Mouse (Mus musculus): ENCODE data around the gene Tpgs1.
A peak's percentile ranks its signal among the peaks of the same experiment; 100 is the strongest.
"Not testable (repeated sequence)": the region's sequence is repeated elsewhere in the genome, so short reads cannot be mapped to it uniquely, and the experiment has no call there.

Tpgs1 gene

DNA sequence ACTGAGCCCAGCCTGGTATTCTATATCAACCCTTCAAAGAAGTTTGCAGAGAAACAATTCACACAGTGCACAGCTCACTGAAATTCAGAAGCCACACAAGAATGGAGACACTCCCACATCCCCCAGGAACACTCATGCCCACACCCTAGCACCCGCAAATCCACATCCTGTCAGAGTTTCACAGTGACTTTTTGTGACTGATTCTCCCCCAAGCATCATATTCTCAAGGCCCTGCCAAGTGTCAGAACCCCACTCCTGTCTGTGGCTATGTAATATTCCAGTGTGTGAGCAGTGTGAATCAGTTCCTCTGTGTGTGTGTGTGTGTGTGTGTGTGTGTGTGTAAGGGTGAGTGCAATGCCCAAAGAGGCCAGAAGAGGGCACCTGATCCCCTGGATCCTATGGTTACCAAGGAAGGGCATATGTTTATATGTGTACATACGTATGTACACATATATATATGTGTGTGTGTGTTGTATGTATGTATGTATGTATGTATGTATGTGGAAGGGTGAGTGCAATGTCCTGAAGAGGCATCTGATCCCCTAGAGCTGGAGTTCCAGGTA lies 22.9 kb downstream of the Tpgs1 start:
- DNase-seq (ENCODE audit: low spot score in 2 of 2): no peak

DNA sequence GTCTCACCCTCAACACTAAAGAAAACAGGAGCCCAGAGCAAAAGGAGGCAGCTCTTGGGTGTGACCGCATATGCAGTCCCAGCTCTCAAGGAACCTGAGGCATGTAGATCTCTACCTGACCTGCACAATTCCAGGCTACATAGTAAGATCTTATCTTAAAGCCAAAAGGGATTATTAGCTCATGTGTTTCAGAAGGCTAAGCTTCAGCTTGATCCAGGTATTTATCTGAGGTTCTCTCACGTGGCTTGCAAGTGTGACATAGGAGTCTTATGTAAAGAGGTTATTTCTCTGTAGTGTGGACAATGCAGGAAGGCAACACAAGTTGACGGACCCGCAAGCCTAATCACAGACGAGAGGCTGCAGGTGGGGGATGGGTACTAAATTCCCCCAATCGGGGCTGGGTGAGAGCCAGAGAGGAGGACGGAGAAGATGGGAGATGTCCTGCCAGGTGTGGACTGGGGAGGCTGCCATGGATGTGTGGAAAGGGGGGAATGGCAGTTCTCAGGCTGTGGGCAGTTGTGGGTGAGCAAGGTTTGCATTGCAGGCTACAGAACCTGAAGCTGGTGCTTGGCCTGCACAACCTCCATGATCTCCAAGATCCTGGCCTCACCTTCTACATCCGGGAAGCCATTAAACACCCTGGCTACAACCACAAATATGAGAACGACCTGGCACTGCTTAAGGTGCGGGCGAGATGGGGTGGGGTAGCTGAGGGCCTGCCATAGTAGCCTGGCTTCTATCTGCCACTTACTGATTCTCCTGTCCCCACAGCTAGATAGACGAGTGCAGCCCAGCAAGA lies 24.6 kb downstream of the Tpgs1 start:
- DNase-seq (ENCODE audit: low spot score in 2 of 2): no peak

DNA sequence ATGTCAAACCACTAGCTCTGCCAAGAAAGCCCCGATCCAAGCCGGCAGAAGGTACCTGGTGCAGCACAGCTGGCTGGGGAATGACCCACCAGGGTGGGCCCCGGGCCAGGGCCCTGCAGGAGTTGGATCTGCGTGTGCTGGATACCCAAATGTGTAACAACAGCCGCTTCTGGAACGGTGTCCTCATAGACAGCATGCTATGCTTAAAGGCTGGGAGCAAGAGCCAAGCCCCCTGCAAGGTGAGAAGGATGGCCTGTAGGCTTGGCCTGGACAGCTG lies 25.1 kb downstream of the Tpgs1 start:
- no peak for DNase-seq (ENCODE audit: low spot score in 2 of 2)

DNA sequence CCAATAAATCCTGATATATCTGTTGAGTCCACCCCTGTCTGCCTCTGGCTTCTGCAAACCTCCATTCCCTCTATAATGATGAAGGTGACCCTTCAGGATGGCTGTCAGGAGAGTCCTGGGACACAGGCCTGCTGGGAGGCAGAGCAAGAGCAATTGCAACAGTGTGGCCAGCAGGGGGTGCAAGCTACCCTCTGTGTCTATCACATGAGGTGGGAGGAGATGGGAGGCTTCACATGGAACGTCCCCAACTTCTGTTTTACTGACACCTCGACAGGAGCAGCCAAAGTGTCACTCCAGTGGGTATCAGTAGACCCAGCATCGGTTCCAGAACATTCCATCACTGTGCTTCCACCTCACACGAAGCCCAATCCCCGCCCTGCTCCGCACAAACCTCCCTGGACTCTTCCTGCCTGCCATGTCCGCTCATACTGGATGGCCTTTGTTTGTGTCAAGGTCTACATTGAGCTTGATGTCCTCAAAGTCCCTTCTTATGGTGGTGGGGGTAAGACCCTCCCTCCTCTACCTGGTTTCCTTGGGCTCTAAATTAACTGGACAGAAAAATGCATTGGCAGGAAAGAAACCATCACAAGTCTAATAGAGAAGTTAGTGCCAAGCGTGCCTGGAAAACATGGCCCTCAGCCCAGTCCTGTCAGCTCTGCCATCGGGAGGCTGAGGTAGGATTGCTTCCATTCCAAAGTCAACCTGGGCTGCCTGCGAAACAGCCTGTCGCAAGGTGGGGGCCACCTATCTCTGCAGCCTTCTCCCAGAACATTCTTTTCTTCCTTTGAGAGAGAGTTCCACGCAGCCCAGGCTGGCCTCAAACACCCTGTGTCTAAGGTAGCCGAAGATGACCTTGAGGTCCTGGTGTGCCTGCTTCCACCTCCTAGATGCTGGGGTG lies 26.3 kb downstream of the Tpgs1 start:
- DNase-seq (ENCODE audit: low spot score in 2 of 2): peak in 1 of 2 experiments; percentile 48

DNA sequence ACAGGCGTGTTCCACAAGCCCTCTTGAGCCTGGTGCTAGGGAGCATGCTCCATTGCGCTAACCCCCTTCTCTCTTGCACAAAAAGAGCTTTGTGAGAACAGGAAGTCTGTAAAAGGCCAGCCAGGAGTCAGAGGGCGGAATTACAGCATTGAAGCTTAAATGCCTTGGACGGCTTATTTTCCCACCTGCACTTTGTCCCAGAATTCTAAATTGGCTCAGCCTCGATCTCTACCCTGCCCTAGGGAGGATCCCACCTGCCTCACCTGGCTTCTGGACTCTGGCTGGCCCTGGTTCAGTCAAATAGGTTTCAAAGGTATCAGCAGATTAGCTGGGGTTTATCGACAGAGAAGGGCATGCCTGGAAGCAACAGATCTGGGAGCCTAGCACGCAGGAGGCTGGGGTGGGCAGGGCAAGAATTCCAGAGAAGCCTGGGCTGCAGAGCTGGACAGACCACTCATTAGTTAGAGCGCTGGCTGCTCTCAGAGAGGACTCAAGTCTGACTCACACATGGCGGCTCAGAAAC lies 27.0 kb downstream of the Tpgs1 start:
- no peak for DNase-seq (ENCODE audit: low spot score in 2 of 2)

DNA sequence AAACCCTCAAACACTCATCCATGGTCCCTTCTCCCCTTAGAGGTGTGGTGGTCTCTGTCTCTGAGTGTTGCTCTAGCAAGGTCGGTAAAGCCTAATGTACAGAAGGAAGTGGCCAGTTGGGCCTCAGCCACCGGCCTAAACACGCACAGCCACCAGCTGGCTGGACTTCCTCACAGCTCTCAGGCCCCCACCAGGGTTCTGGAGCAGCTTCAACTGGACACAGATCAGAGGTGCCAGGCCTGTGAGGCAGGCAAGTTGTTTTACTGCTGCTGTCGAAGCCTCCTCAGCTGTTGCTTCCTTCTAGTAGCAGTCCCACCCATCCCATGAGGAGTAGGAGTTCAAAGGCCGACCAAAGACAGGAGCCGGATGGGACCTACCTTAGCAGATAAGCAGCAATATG lies 28.7 kb downstream of the Tpgs1 start:
- no peak for DNase-seq (ENCODE audit: low spot score in 2 of 2)

DNA sequence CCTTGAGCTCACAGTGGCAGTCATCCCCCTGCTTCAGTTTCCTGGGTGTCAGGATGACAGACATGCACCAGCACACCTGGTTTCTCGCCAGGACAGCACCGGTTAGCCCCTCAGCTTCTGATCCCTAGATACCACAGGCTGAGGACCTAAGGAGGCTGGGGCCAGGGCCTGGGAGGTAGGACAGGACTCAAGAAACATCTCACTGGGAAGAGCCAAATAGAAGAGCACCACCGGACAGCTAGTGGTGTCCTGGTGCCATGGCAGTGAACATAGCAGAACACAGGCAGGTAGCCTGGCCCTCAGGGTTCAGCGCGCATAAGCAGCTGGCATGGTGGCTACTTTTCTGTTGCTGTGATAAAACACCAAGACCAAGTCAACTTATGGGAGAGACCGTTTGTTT lies 29.3 kb downstream of the Tpgs1 start:
- DNase-seq (ENCODE audit: low spot score in 2 of 2): no peak

DNA sequence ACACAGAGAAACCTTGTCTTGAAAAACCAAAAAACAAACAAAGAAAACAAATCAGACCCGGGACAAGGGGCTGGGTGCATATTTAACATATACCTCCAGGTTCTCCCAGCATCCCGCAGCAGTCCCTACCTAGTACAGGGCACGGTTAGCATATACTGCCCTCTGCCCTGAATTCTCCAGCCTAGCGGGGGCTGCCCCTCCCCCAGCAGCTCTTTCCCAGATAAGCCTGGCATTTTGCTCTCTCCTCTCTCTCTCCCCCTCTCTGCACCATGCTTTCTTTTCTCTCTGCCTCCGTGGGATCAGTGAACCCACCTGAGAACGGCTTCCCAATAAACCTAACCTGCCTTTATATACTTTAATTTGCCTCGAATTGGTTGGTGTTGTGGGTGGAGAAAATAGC lies 31.5 kb downstream of the Tpgs1 start:
- DNase-seq (ENCODE audit: low spot score in 2 of 2): no peak

DNA sequence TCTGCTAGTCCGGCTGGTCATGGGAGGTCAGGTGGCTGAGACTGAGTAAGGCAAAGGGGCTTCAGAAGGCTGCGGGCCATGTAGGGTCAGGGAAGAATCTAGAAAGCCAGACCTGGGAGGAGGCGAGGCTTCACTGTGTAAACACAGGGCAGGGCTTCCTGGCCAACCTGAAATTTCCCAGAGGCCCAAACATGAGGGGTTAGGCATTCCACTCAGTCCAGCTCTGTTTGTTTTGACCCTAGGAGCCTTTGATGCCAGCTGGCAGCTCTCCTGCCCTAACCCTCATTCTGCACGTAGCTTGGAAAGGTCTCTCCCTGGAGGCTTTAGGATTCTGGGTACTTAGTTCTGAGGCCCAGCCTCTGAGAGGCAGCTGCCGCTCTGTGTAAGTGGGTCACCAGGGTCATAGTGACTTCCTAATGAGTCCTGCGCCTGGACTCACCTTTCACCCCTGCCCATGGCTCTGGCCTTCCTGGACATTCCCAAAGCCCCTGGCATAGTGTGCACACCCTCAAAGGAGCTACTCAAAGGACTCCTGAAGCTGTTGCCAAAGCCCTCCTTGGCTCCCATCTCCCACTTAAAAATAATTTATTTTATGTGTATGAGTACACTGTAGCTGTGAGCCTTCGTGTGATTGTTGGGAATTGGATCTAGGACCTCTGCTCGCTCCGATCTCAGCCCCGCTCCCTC lies 32.4 kb downstream of the Tpgs1 start:
- no peak for DNase-seq (ENCODE audit: low spot score in 2 of 2)

DNA sequence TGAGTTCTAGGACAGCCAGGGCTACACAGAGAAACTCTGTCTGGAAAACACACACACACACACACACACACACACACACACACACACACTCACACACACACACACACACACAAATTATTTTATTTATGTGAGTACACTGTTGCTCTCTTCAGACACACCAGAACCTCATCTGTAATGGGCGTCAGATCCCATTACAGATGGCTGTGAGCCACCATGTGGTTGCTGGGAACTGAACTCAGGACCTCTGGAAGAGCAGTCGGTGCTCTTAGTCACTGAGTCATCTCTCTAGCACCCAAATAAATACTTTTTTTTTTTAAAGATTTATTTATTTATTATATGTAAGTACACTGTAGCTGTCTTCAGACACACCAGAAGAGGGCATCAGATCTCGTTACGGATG lies 33.8 kb downstream of the Tpgs1 start:
- DNase-seq (ENCODE audit: low spot score in 2 of 2): not testable (repeated sequence)

DNA sequence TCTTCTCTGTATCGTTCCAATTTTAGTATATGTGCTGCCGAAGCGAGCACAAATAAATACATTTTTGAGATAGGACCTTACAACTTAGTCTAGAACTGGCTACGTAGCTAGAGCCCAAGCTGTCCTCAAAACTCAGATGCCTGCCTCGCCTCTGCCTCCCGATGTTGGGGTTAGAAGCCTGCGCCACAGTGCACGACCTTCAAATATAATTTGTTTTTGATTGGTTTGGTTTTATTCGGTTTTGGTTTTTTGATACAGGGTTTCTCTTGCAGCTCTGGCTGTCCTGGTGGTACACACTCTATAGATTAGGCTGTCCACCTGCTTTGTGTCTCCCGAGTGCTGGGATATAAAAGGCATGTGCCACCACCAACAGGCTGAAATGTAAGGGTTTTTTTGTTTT lies 34.4 kb downstream of the Tpgs1 start:
- no peak for DNase-seq (ENCODE audit: low spot score in 2 of 2)

DNA sequence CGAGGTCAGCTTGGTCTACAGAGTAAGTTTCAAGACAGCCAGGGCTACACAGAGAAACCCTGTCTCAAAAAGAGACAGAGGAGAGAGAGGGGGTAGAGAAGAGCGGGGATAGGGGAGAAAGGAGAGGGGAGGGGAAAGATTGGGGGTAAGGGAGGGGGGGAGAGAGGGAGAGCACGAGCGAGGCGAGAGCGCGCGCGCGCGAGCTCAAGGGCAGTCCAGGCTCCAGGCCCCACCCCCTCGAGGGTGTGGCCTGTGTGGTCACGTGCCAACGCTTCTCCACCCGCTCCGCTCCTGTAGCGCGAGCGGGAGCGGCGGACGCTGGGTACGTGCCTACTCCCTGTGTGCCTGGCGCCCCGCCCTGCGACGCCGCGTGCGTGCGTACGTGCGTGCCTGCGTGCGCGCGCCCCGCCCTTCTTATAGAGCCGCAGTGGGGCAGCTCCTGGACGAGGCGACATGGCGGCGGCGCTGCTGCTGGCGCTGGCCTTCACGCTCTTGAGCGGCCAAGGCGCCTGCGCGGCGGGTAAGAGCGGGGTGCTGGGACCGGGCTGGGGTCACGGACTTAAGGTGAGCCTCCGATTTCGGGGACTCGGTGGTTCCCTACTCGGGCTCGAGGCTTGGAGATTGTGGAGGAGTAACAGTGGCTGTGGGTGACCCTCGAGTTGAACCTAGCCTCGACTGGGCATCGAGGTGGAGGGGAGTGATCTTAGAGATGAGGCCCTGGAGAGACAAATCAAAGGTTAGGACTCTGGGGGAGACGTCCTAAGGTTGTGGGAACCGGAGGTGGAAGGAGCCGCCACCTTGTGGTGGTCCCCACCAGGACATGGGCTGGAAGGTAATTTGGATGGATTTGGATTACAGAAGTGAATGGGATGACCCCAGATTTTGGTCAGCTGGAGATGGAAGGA lies 35.1 kb downstream of the Tpgs1 start, which contains the start of gene Bsg:
TSS of gene Bsg (plus strand) at position 427 of the 905 bp plus-strand sequence.
- peak; percentile 98 for DNase-seq (ENCODE audit: low spot score in 2 of 2)

DNA sequence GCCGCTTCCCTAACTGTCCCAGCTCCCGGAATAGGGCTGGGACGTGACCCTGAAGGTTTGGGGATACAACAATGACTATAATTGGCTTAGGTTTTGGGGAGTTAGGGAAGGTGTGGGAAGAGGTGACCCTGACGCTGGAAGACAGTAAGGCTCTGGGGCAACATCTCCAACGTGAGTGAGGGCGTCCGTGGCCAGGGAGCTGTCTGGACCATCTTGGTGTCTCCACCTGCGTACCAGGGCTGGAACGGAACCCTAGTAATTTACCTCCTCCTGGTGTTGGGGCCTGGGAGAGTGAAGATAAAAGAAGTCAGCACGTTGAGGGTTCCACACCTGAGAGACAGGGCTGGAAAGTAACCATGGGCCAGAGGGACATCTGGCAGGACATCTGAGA lies 35.8 kb downstream of the Tpgs1 start:
- no peak for DNase-seq (ENCODE audit: low spot score in 2 of 2)

DNA sequence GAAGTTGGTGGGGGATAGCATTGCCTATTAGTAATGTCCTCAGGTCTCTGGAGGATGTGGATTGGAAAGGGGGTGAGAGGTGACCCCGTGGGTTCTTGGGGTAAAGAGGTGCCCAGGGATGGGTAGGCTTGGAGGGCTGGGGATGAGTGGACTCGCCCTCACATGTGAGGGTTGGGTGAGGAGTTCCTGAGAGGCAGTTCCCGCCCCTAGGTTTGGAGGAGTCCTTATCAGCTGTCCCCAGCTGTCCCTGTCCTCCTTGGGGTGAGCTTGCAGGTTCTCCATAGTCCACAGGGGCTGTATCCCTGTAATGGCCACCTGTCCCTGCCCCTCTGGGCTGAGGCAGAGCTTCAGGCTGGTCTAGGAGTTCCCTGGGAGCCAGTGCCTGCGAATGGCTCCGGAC lies 36.8 kb downstream of the Tpgs1 start:
- no peak for DNase-seq (ENCODE audit: low spot score in 2 of 2)

DNA sequence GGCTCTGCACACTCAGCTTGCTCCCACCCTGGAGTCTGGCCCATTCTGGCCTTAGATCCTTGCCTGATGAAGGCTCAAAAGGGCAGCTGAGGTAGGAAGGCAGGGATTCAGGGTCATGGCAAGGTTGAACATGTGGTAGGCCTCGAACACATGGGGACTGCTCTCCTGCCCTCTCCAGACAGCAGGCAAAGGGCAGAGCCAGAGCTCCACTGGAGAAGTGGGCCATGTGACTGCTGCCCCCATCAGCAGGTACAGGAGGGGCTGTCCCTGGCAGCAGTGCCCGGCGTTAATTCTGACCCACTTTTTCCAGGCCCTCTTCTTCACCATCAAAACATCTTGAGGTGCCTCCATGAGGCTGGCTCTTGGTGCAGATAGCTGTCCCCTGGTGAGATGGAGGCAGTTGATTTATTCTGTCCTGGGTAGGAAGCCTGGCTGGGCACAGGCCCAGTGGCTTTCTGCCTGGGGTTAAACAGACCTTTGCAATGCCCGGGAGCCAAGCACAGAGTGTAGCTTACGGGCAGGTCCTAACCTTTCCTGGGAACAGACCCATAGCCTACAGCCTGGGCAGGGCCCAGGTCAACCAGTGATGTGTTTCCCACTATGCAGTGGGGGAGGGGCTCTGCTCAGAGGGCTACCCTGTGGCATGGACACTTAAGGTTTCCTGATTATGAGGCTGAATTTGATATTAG lies 37.4 kb downstream of the Tpgs1 start:
- DNase-seq (ENCODE audit: low spot score in 2 of 2): no peak

DNA sequence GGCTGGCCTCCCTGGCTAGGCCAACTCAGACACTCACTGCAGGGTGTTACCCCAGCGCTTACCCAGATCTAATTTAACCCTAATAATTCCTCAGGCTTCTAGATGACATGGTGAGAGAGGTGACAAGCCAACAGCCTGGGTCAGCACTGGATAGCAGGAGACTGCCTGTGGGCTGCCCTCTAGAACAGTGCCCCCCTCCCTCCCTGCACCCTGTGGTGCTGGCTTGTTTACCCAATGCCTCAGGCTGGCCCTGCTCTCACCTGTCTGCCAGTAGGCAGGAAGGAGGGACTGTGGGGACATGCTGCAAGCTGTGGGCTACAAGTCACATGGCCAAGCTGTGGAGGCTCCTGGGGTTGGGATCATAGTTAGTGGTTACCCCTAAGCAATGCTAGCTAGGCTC lies 38.0 kb downstream of the Tpgs1 start:
- DNase-seq (ENCODE audit: low spot score in 2 of 2): no peak

DNA sequence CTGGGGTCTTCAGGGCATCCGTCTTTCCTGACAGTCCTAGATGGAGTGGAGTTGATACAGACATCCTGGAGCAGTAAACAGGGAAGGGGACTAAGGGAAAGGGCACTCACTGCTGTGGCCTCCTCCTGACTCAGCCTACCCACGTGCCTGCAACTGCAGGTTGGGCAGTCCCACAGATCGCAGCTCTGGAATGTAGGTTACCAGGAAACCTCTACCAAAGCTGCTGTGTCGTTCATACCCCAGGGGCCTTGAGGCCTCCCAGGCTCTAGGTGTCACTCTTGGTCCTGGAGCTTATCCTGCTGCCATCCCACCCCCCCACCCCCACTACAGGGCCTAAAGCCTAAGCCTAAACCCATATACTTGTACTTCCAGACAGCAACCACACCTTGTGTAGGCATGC lies 38.6 kb downstream of the Tpgs1 start:
- DNase-seq (ENCODE audit: low spot score in 2 of 2): no peak

DNA sequence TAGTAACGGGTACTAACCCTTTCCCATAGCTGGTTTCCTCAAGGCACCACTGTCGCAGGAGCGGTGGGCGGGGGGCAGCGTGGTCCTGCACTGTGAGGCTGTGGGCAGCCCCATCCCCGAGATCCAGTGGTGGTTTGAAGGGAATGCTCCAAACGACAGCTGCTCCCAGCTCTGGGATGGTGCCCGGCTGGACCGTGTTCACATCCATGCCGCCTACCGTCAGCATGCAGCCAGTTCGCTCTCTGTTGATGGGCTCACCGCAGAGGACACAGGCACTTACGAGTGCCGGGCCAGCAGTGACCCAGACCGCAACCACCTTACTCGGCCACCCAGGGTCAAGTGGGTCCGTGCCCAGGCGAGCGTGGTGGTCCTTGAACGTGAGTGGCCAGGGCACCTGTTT lies 39.5 kb downstream of the Tpgs1 start:
- DNase-seq (ENCODE audit: low spot score in 2 of 2): no peak

DNA sequence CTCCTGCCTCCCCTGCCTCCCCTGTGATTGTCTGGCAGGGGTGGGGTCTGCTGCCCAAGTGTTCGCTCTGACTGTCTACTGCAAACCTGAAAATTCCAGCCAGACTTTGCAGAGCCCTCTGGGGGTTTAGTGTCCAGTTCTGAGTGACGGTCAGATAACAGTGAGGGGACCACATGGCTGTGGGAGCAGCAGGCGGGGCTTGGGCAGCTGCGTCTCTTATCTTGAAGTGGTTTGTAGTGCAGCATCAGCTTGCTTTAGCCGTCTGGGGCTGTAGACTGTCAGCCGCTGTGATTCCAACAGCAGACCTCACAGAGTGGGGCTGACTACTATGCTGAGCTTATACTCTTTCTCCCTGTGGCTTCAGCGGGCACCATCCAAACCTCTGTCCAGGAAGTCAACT lies 40.1 kb downstream of the Tpgs1 start:
- no peak for DNase-seq (ENCODE audit: low spot score in 2 of 2)

DNA sequence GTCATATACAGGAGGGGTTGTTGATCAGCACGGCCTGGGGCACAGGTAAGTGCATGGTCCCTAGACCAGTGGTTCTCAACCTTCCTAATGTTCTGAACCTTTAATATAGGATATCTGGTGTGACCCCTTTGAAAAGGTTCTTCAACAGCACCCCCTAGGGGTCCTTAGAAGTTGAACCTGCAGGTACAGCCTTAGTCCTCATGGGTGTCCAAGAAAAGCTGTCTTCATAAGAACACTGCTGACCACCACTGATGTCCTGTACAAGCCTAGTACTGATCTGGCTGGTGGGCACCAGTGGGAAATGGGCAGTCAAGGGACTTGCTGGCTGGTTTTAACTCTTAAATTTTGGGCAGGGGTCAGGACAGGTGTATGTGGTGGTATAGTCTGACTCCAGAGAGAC lies 42.9 kb downstream of the Tpgs1 start:
- no peak for DNase-seq (ENCODE audit: low spot score in 2 of 2)

Data from frontal cortex, postnatal 14 days (tissue).